ENCODE assay signal across 15 mouse cellular contexts in genomic region chr15:91601197-91601596, GRCm38 (mm10). TPM values are rescaled to one million over a fixed set of nuclear protein-coding genes. Genes with fewer than 3 reads are reported as not detected.
DNase-seq lines count a peak whose midpoint lies in the region; ATAC-seq and TF ChIP-seq lines count a peak whose summit lies in the region.
"Had no signal": no experiment of that assay in that cellular context is flagged by ENCODE, and none has a peak within 500 bp of the region (broad histone marks: within the 10 kb centered on the region; RNA-seq: fewer than 3 reads in every experiment).

No protein-coding gene starts in this region.

- DNase-seq in kidney, postnatal 0 days (ENCODE audit: low spot score) = peak; percentile 15
- no peak for DNase-seq in kidney, adult 9 months
- DNase-seq in lung, postnatal 14 days = peak; percentile 3
- DNase-seq in lung, adult 2 months = no peak
- DNase-seq in telencephalon, adult 2 months (ENCODE audit: low read depth, low spot score) = peak; percentile 40
- DNase-seq in gastrocnemius, postnatal 25 days = no peak
- DNase-seq: adrenal gland, adult 8-10 months; heart, postnatal 14 days had no signal

- H3K4me3 ChIP-seq in kidney, postnatal 0 days (replicated peaks; ENCODE audit: low read depth, low read length) = no peak overlapping the region
- H3K4me3 ChIP-seq in lung, adult 2 months (replicated peaks; ENCODE audit: extremely low read depth, low read depth, low read length) = no peak overlapping the region
- no peak overlapping the region for H3K4me3 ChIP-seq in forebrain, embryonic 16.5 days (replicated peaks; ENCODE audit: low read length)
- H3K4me3 ChIP-seq: limb, embryonic 15.5 days; midbrain, embryonic 13.5 days; neural tube, embryonic 13.5 days had no signal

- WGBS in kidney, postnatal 0 days = 56% methylated on average over 7 of the region's 7 CpGs
- 49% methylated on average over 7 of the region's 7 CpGs for WGBS in lung, adult 2 months
- WGBS in forebrain, embryonic 16.5 days = 41% methylated on average over 7 of the region's 7 CpGs

- no peaks in the 10 kb centered on the region for H3K36me3 ChIP-seq in kidney, postnatal 0 days (ENCODE audit: insufficient read depth, low read length)
- no peaks in the 10 kb centered on the region for H3K36me3 ChIP-seq in forebrain, embryonic 16.5 days (ENCODE audit: control insufficient read depth, insufficient read depth)
- H3K36me3 ChIP-seq: limb, embryonic 15.5 days; midbrain, embryonic 13.5 days; neural tube, embryonic 13.5 days had no signal

- no peak for TF ChIP-seq POLR2A in lung, adult 2 months (IDR thresholded peaks at IDR 0.05; ENCODE audit: borderline replicate concordance, extremely low read depth, low read depth, low read length)

- no peak overlapping the region for H3K4me2 ChIP-seq in kidney, postnatal 0 days (ENCODE audit: low read length)
- H3K4me2 ChIP-seq in forebrain, embryonic 16.5 days (ENCODE audit: low read length) = no peak overlapping the region
- H3K4me2 ChIP-seq: limb, embryonic 15.5 days; midbrain, embryonic 13.5 days; neural tube, embryonic 13.5 days had no signal

- H3K4me1 ChIP-seq in kidney, postnatal 0 days (replicated peaks; ENCODE audit: insufficient read depth, low read length) = no peaks in the 10 kb centered on the region
- no peaks in the 10 kb centered on the region for H3K4me1 ChIP-seq in lung, adult 2 months (ENCODE audit: control insufficient read depth, insufficient read depth, low read length)
- 0 out of 2 replicates have a peak, but pooled peaks cover 2% of the 10 kb centered on the region for H3K4me1 ChIP-seq in forebrain, embryonic 16.5 days (replicated peaks; ENCODE audit: control insufficient read depth, insufficient read depth, low read length)
- H3K4me1 ChIP-seq: limb, embryonic 15.5 days; midbrain, embryonic 13.5 days; neural tube, embryonic 13.5 days had no signal

- H3K27ac ChIP-seq in kidney, postnatal 0 days = no peak overlapping the region
- no peak overlapping the region for H3K27ac ChIP-seq in forebrain, embryonic 16.5 days (ENCODE audit: low read length)
- H3K27ac ChIP-seq: limb, embryonic 15.5 days; midbrain, embryonic 13.5 days; neural tube, embryonic 13.5 days had no signal

- ATAC-seq in kidney, postnatal 0 days (replicated peaks; ENCODE audit: low FRiP score, low read depth) = no peak
- ATAC-seq in forebrain, embryonic 16.5 days = peak; percentile 90
- ATAC-seq: inflammation-experienced regulatory T-cells, adult 6 months; lung, postnatal 0 days; midbrain, embryonic 13.5 days had no signal

- H3K9me3 ChIP-seq in kidney, postnatal 0 days (replicated peaks; ENCODE audit: low read length) = no peaks in the 10 kb centered on the region
- no peaks in the 10 kb centered on the region for H3K9me3 ChIP-seq in forebrain, embryonic 16.5 days (ENCODE audit: control insufficient read depth, low read length)
- H3K9me3 ChIP-seq: limb, embryonic 15.5 days; midbrain, embryonic 13.5 days; neural tube, embryonic 13.5 days had no signal

- TF ChIP-seq CTCF in kidney, postnatal 0 days (IDR thresholded peaks at IDR 0.05; ENCODE audit: low read depth) = no peak
- TF ChIP-seq CTCF in lung, adult 2 months (IDR thresholded peaks at IDR 0.05; ENCODE audit: insufficient read depth, low read length) = no peak

- H3K9ac ChIP-seq in kidney, postnatal 0 days (ENCODE audit: low read depth, low read length) = no peak overlapping the region
- H3K9ac ChIP-seq in forebrain, embryonic 16.5 days (replicated peaks; ENCODE audit: low read depth, low read length) = no peak overlapping the region
- H3K9ac ChIP-seq: limb, embryonic 15.5 days; midbrain, embryonic 13.5 days; neural tube, embryonic 13.5 days had no signal

- no peaks in the 10 kb centered on the region for H3K27me3 ChIP-seq in kidney, postnatal 0 days (ENCODE audit: insufficient read depth, low read length)
- no peaks in the 10 kb centered on the region for H3K27me3 ChIP-seq in forebrain, embryonic 16.5 days (replicated peaks; ENCODE audit: control insufficient read depth, insufficient read depth, low read length)
- H3K27me3 ChIP-seq: CH12.LX; limb, embryonic 15.5 days; midbrain, embryonic 13.5 days; neural tube, embryonic 13.5 days had no signal

RNA-seq across cellular contexts. Expression of gene Slc2a13, which starts 28.1 kb away (rescaled TPM):
- polyA plus RNA-seq in kidney, postnatal 0 days (2015; fragmentation: Nextera tagmentation; extraction: Ambion mirVana) = 1.4 and 1.9 TPM in 2 replicates
- 1.6 and 2.0 TPM in 2 replicates for polyA plus RNA-seq in lung, adult 2 months (2012; rRNA removed)
- polyA plus RNA-seq in forebrain, embryonic 16.5 days (2015; fragmentation: Nextera tagmentation; extraction: Ambion mirVana) = 2.5 TPM in 2 replicates
- 1 to 10 TPM; 1.2 to 1.6 TPM for total RNA-seq in gastrocnemius, postnatal 25 days (2021)
- total RNA-seq: CH12.LX had no signal
- polyA plus RNA-seq: inflammation-experienced regulatory T-cells, adult 6 months had no signal

Comparison
In these comparisons a context has a peak if more than half of its experiments do, and no peak if none do; other contexts are left out.
1. DNase-seq: peak in kidney, postnatal 0 days (single experiment), lung, postnatal 14 days (single experiment) and telencephalon, adult 2 months (single experiment); none in kidney, adult 9 months (single experiment), lung, adult 2 months (single experiment) and gastrocnemius, postnatal 25 days (single experiment).